Mouse (Mus musculus) 3134 (cell line): ENCODE measurements around the gene Ebf1.

Source experiments
- DNase-seq: peaks from one replicate; pipeline ENCODE4 v3.0.0-alpha.2; 2011; ENCODE audit warnings: low spot score; ENCODE audit not compliant: insufficient read length; ENCODE audit errors: extremely low read depth

Gene Ebf1

DNA sequence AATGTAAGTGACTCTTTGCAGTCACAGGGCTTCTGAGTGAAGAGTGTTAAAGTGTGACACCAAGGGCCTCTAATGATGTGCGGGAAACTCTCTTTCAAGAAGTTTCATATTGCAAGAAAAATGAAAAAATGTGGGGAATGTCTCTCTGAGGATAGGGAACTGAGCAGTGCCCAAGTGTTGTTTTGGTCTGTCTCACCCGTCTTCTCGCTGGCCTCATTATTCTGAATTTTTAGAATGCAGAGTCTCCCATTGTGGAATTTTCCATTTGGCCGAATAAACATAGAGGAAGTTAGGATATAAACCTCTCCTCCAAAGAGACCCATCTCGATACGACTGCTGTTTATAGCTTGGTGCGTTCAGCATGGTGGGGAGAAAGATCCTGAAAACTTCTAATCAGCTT lies 367.3 kb downstream of the Ebf1 start:
- no peak for DNase-seq

GRCm38 (mm10) chr11:44987796-44988195 lies 370.7 kb downstream of the Ebf1 start:
- DNase-seq: no peak

GRCm38 (mm10) chr11:45002681-45003286 lies 385.7 kb downstream of the Ebf1 start:
- no peak for DNase-seq

GRCm38 (mm10) chr11:45003716-45004437 lies 386.8 kb downstream of the Ebf1 start:
- no peak for DNase-seq

DNA sequence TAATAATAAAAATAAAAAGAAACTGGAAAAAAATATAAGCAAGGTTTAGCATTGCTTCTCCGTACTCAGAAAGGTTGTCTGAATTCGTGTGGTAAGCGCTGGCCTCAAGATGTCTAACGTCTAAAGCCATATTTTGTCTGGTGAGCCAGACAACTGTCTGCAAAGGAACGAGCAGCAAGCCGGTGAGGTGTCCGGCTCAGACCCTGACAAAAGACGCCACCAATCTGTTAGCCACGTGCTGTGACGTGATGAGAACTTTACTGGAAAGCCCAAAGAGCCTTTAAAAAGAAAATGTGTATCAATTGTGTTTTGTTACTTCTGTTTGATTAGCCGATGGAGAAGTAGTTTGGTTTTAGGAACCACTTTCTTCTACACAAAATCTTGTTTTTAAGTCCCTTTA lies 390.2 kb downstream of the Ebf1 start:
- DNase-seq: no peak

DNA sequence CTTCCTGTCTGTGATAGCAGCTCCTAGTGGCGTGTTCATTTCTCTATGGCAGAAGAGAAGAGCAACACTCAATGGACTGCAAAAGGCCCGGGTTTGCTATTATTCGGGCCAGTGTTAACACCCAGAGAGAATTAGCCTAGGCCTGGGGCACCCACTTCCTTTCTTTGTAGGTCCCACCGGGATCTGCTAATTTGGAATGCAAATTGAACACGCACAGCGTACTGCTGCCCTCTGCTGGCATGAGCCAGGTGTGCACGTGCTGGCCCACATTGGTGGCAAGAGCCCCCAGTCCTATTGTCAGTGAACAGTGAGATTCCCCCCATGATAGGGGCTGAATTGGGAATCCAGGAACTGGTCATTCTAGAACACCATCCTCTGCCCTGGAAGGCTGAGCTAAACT lies 391.0 kb downstream of the Ebf1 start:
- peak; percentile 58 for DNase-seq

GRCm38 (mm10) chr11:45008760-45009159 lies 391.6 kb downstream of the Ebf1 start:
- DNase-seq: no peak

DNA sequence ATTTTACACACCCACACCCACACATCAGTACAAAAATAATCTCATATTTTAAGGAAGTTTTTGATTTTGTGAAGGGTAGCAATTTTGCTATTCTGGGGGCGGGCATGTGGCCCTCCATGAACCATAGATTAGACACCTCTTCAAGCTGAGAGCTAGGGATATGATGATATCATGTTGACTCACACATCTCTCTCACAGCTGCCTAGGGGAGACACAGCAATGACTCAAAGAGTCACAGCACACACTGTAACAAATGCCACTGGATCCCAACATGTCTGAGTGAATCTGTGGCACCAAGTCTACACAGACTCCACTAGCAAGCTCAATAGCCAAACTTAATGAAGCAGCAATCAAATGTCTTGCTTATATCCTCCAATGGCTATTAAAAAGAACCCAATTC lies 395.0 kb downstream of the Ebf1 start:
- peak; percentile 24 for DNase-seq

GRCm38 (mm10) chr11:45017493-45017892 lies 400.4 kb downstream of the Ebf1 start:
- DNase-seq: no peak

DNA sequence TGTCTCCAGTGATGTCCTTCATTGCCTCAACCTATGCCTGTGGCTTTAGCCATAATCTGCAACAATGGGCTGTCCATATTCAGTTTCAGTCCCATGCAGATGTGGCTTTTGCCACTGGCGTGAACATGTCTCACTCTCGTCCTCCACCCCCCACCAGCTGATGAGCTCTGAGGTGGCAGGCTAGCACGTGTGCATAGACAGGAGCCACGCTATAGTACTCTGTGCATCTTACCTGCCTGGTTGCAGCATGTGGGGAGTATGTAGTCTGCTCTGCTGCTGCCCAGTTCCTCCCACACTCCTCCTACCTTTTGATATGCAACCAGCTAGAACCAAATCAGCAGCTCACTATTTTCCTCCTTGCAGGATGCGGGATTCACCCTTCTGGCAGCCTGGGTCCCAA lies 408.9 kb downstream of the Ebf1 start:
- no peak for DNase-seq

- no peak for DNase-seq
Measured at GRCm38 (mm10) chr11:45026674-45027073, 409.6 kb downstream of the Ebf1 start.

- no peak for DNase-seq
Measured at GRCm38 (mm10) chr11:45027076-45027475, 410.0 kb downstream of the Ebf1 start.

DNA sequence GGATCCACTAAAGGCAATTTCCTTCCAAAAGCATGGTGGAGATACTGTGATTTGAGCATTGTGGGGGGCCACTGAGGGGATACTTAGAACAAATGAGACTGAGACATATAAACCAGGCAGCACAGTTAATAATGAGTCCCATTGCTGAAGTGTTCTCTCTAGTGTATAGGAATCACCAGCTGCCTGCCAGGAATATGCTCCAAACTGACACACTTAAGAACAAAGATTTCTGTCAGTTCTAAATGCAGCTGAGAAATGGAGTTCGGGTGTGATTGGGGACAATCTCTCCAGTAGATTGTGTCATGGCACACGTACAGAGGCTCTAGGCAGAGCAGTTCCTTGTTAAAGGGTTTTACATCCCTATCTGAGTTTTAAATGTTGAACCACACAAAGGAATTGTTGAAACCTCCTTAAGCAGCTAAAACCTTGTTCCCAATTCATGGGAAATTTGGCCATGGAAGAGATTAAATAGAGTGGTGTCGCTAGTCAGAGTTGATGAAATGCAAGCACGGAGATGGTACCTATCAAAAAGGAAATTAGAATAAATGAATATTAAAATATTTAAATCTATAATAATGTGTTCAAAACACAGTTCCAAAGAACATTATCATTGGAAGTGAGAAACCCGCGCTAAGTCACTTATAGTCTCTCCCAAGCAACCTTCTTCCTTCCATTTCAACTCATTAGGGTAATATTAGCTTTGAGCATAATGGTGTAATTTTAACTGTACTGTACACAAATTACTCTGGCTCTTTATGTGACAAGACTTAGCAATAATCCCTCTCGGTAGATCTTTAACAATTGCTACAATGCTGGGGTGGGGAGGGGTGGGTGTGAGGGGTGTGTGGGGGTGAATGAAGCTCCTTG lies 438.9 kb downstream of the Ebf1 start:
- DNase-seq: no peak
